Mouse (Mus musculus): ENCODE results near the gene Agtpbp1. TPM values are rescaled to one million over a fixed set of nuclear protein-coding genes. Genes with fewer than 3 reads are reported as not detected.

Gene Agtpbp1
- total RNA-seq, 1 experiment: 25.0 TPM

- no peak for DNase-seq (ENCODE audit: low read depth, low spot score)
- Histone ChIP-seq H3K4me3 (ENCODE audit: insufficient read depth in 1 of 2, low read depth in 1 of 2, low read length in 2 of 2, poor library complexity in 1 of 2, severe bottlenecking in 1 of 2) (no peak overlapping the region), H3K9me3 (ENCODE audit: control insufficient read depth, insufficient read depth, low read depth, low read length) (no peaks in the 10 kb centered on the region), H3K27ac (ENCODE audit: insufficient read depth, low read depth, low read length, poor library complexity, severe bottlenecking) (no peak overlapping the region), H3K36me3 (ENCODE audit: control insufficient read depth, insufficient read depth, low read length, poor library complexity, severe bottlenecking) (no peaks in the 10 kb centered on the region), H3K9ac (ENCODE audit: insufficient read depth, low read depth, low read length, poor library complexity, severe bottlenecking) (no peak overlapping the region), H3K4me1 (ENCODE audit: control insufficient read depth in 2 of 2, insufficient read depth in 2 of 2, low read length in 2 of 2, poor library complexity in 1 of 2) (peaks cover 0 to 2% of the 10 kb centered on the region in 2 experiments; a peak in 1 of 4 replicates)
- no peak for TF ChIP-seq CHD2 (IDR thresholded peaks at IDR 0.05; ENCODE audit: low read depth, low read length)
- TF ChIP-seq ZC3H11A (IDR thresholded peaks at IDR 0.05; ENCODE audit: borderline replicate concordance, low read depth, low read length): peak; percentile 48; the same call in 1 of the 2 replicates
- peak; percentile 84 for TF ChIP-seq ZNF384 (IDR thresholded peaks at IDR 0.05; ENCODE audit: low read depth, low read length)
- no peak for TF ChIP-seq MAFK (IDR thresholded peaks at IDR 0.05; ENCODE audit: insufficient read depth, low read depth, low read length)
- in situ Hi-C loops (cut with MboI; ENCODE audit: low sequenced_read_pairs in 2 of 2, unreplicated experiment in 2 of 2): no loop called here
Measured at GRCm38 (mm10) chr13:59580954-59581353, 4.1 kb downstream of the Agtpbp1 start.

GRCm38 (mm10) chr13:59572549-59572948 lies 12.5 kb downstream of the Agtpbp1 start:
- no peak overlapping the region for H3K4me3 ChIP-seq (ENCODE audit: insufficient read depth in 1 of 2, low read depth in 1 of 2, low read length in 2 of 2, poor library complexity in 1 of 2, severe bottlenecking in 1 of 2)
- no peak overlapping the region for H3K27ac ChIP-seq (ENCODE audit: insufficient read depth, low read depth, low read length, poor library complexity, severe bottlenecking)
- TF ChIP-seq CHD2 (IDR thresholded peaks at IDR 0.05; ENCODE audit: low read depth, low read length) (no peak), MAFK (IDR thresholded peaks at IDR 0.05; ENCODE audit: insufficient read depth, low read depth, low read length) (no peak), HCFC1 (IDR thresholded peaks at IDR 0.05; ENCODE audit: borderline replicate concordance, insufficient read depth, low read length) (no peak), ZC3H11A (IDR thresholded peaks at IDR 0.05; ENCODE audit: borderline replicate concordance, low read depth, low read length) (no peak), ZNF384 (IDR thresholded peaks at IDR 0.05; ENCODE audit: low read depth, low read length) (no peak)
- DNase-seq (ENCODE audit: low read depth, low spot score): no peak
- no peak overlapping the region for H3K9ac ChIP-seq (ENCODE audit: insufficient read depth, low read depth, low read length, poor library complexity, severe bottlenecking)
- H3K36me3 ChIP-seq (ENCODE audit: control insufficient read depth, insufficient read depth, low read length, poor library complexity, severe bottlenecking): no peaks in the 10 kb centered on the region
- H3K9me3 ChIP-seq (ENCODE audit: control insufficient read depth, insufficient read depth, low read depth, low read length): no peaks in the 10 kb centered on the region
- in situ Hi-C loops (cut with MboI; ENCODE audit: low sequenced_read_pairs in 2 of 2, unreplicated experiment in 2 of 2): no loop called here
- H3K4me1 ChIP-seq (ENCODE audit: control insufficient read depth in 2 of 2, insufficient read depth in 2 of 2, low read length in 2 of 2, poor library complexity in 1 of 2): no peaks in the 10 kb centered on the region

GRCm38 (mm10) chr13:59571107-59571506 lies 13.9 kb downstream of the Agtpbp1 start:
- H3K4me1 ChIP-seq (ENCODE audit: control insufficient read depth in 2 of 2, insufficient read depth in 2 of 2, low read length in 2 of 2, poor library complexity in 1 of 2): no peaks in the 10 kb centered on the region
- H3K36me3 ChIP-seq (ENCODE audit: control insufficient read depth, insufficient read depth, low read length, poor library complexity, severe bottlenecking): no peaks in the 10 kb centered on the region
- no peak overlapping the region for H3K4me3 ChIP-seq (ENCODE audit: insufficient read depth in 1 of 2, low read depth in 1 of 2, low read length in 2 of 2, poor library complexity in 1 of 2, severe bottlenecking in 1 of 2)
- TF ChIP-seq CHD2 (IDR thresholded peaks at IDR 0.05; ENCODE audit: low read depth, low read length) (no peak), HCFC1 (IDR thresholded peaks at IDR 0.05; ENCODE audit: borderline replicate concordance, insufficient read depth, low read length) (no peak), MAFK (IDR thresholded peaks at IDR 0.05; ENCODE audit: insufficient read depth, low read depth, low read length) (no peak), ZNF384 (IDR thresholded peaks at IDR 0.05; ENCODE audit: low read depth, low read length) (no peak), ZC3H11A (IDR thresholded peaks at IDR 0.05; ENCODE audit: borderline replicate concordance, low read depth, low read length) (no peak)
- no peak overlapping the region for H3K9ac ChIP-seq (ENCODE audit: insufficient read depth, low read depth, low read length, poor library complexity, severe bottlenecking)
- no peak overlapping the region for H3K27ac ChIP-seq (ENCODE audit: insufficient read depth, low read depth, low read length, poor library complexity, severe bottlenecking)
- in situ Hi-C loops (cut with MboI; ENCODE audit: low sequenced_read_pairs in 2 of 2, unreplicated experiment in 2 of 2): no loop called here
- DNase-seq (ENCODE audit: low read depth, low spot score): no peak
- no peaks in the 10 kb centered on the region for H3K9me3 ChIP-seq (ENCODE audit: control insufficient read depth, insufficient read depth, low read depth, low read length)

- Histone ChIP-seq H3K36me3 (ENCODE audit: control insufficient read depth, insufficient read depth, low read length, poor library complexity, severe bottlenecking) (no peaks in the 10 kb centered on the region), H3K4me3 (ENCODE audit: insufficient read depth in 1 of 2, low read depth in 1 of 2, low read length in 2 of 2, poor library complexity in 1 of 2, severe bottlenecking in 1 of 2) (no peak overlapping the region), H3K9ac (ENCODE audit: insufficient read depth, low read depth, low read length, poor library complexity, severe bottlenecking) (no peak overlapping the region), H3K9me3 (ENCODE audit: control insufficient read depth, insufficient read depth, low read depth, low read length) (no peaks in the 10 kb centered on the region), H3K4me1 (ENCODE audit: control insufficient read depth in 2 of 2, insufficient read depth in 2 of 2, low read length in 2 of 2, poor library complexity in 1 of 2) (peaks cover 1 to 2% of the 10 kb centered on the region in 2 experiments; a peak in 1 of 4 replicates), H3K27ac (ENCODE audit: insufficient read depth, low read depth, low read length, poor library complexity, severe bottlenecking) (no peak overlapping the region)
- TF ChIP-seq HCFC1 (IDR thresholded peaks at IDR 0.05; ENCODE audit: borderline replicate concordance, insufficient read depth, low read length) (no peak), MAFK (IDR thresholded peaks at IDR 0.05; ENCODE audit: insufficient read depth, low read depth, low read length) (no peak), ZNF384 (IDR thresholded peaks at IDR 0.05; ENCODE audit: low read depth, low read length) (no peak), ZC3H11A (IDR thresholded peaks at IDR 0.05; ENCODE audit: borderline replicate concordance, low read depth, low read length) (no peak), CHD2 (IDR thresholded peaks at IDR 0.05; ENCODE audit: low read depth, low read length) (no peak)
- no peak for DNase-seq (ENCODE audit: low read depth, low spot score)
- in situ Hi-C loops (cut with MboI; ENCODE audit: low sequenced_read_pairs in 2 of 2, unreplicated experiment in 2 of 2): no loop called here
Measured at GRCm38 (mm10) chr13:59565945-59566520, 19.0 kb downstream of the Agtpbp1 start.
